Mouse (Mus musculus) intestine, embryonic 14.5 days (tissue): ENCODE data around the gene Ihh. TPM values are rescaled to one million over a fixed set of nuclear protein-coding genes. Genes with fewer than 3 reads are reported as not detected.
A peak's percentile ranks its signal among the peaks of the same experiment; 100 is the strongest.

ENCODE experiments used
- ATAC-seq: fragments of 200-750 bp; cut with Nextera tagmentation; replicated peaks from 2 replicates; pipeline ENCODE4 v1.8.0; 2017; ENCODE audit warnings: low read depth, moderate number of reproducible peaks, moderate TSS enrichment, moderate library complexity; ENCODE audit not compliant: low FRiP score, low TSS enrichment
- DNase-seq: peaks from one replicate; pipeline ENCODE4 v3.0.0-alpha.2; 2018; ENCODE audit warnings: low spot score
- H3K27ac ChIP-seq: fragments of 300-500 bp; sonication (generic); 2 replicates; pipeline ENCODE4 v1.5.1; 2014; ENCODE audit warnings: low read depth, mild to moderate bottlenecking, control low read depth
- H3K27me3 ChIP-seq: fragments of 300-500 bp; sonication (generic); replicated peaks from 2 replicates; pipeline ENCODE4 v1.6.1; 2014; ENCODE audit warnings: low read length, control low read depth; ENCODE audit not compliant: control insufficient read depth, insufficient read depth
- H3K36me3 ChIP-seq: fragments of 300-500 bp; sonication (generic); 2 replicates; pipeline ENCODE4 v1.6.1; 2014; ENCODE audit warnings: low read length, control low read depth; ENCODE audit not compliant: control insufficient read depth, insufficient read depth
- H3K4me1 ChIP-seq: fragments of 300-500 bp; sonication (generic); replicated peaks from 2 replicates; pipeline ENCODE4 v1.6.1; 2014; ENCODE audit warnings: low read length, control low read depth, mixed read lengths; ENCODE audit not compliant: control insufficient read depth, insufficient read depth
- H3K4me2 ChIP-seq: fragments of 300-500 bp; sonication (generic); 2 replicates; pipeline ENCODE4 v1.6.1; 2014; ENCODE audit warnings: low read length
- H3K4me3 ChIP-seq: fragments of 300-500 bp; sonication (generic); 2 replicates; pipeline ENCODE4 v1.5.1; 2014; ENCODE audit warnings: low read depth, low read length, control low read depth, mixed read lengths
- H3K9ac ChIP-seq: fragments of 300-500 bp; sonication (generic); 2 replicates; pipeline ENCODE4 v1.6.1; 2014; ENCODE audit warnings: mild to moderate bottlenecking, low read length
- H3K9me3 ChIP-seq: fragments of 300-500 bp; sonication (generic); 2 replicates; pipeline ENCODE4 v1.6.1; 2016; ENCODE audit warnings: low read length, control low read depth; ENCODE audit not compliant: control insufficient read depth
- WGBS: fragments of 180-500 bp; shearing (Covaris S2); extraction: QIAGEN DNeasy Blood & Tissue Kit; methylation state at CpG from one replicate; pipeline ENCODE4 v1.1.7; 2014; 5-methylcytosine and 5-hydroxymethylcytosine counted together
- polyA plus RNA-seq: library from polyadenylated mRNA; unstranded; fragments of >200 nt; fragmentation: Nextera tagmentation; extraction: Ambion mirVana; gene quantifications from 2 replicates; pipeline ENCODE4 v1.2.1, GENCODE M21; 2014

The Ihh gene
- polyA plus RNA-seq, 1 experiment from 2014 or later, result 33.7 TPM

- Histone ChIP-seq H3K4me1 (0 out of 2 replicates have a peak, but pooled peaks cover 3% of the 10 kb centered on the region), H3K4me3 (no peak overlapping the region), H3K9me3 (no peaks in the 10 kb centered on the region), H3K9ac (no peak overlapping the region), H3K4me2 (peak overlapping the region; percentile 2; the same call in 1 of the 2 replicates), H3K36me3 (no peaks in the 10 kb centered on the region), H3K27ac (no peak overlapping the region), H3K27me3 (peaks cover 19% of the 10 kb centered on the region; the same call in 1 of the 2 replicates)
- no peak for ATAC-seq
- peak; percentile 63 for DNase-seq
- 39% methylated on average over 12 of the region's 12 CpGs for WGBS
Measured at GRCm38 (mm10) chr1:74936221-74936830, 15.1 kb downstream of the Ihh start.

DNA sequence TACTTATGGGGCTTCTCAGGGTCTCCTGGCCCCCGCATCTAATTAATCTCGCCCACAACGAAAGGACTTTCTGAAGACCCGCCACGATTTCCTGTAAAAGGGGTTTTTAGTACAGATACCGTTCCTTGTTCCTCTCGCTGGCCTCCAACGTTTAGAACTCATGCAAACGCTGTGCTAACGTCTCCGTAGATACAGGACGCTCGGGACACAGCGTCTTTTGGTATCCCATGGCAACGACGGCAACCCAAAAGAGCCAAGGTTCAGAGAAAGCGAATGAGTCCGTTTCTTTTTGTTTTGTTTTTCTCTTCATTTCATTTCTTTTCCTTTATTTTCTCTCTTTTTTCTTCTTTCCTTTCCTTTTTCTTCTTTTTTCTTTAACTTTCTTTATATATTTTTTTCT lies 16.1 kb downstream of the Ihh start, which contains the start of gene Cfap65:
TSS of gene Cfap65 (minus strand) at position 198 of the 400 bp plus-strand sequence.
- Histone ChIP-seq H3K9me3 (no peaks in the 10 kb centered on the region), H3K4me2 (peak within 1 kb of the TSS; percentile 28; the same call in 1 of the 2 replicates), H3K9ac (no peak within 1 kb of the TSS), H3K4me1 (0 out of 2 replicates have a peak, but pooled peaks cover 3% of the 10 kb centered on the region), H3K27ac (no peak within 1 kb of the TSS), H3K27me3 (peaks cover 19% of the 10 kb centered on the region; the same call in 1 of the 2 replicates), H3K36me3 (no peaks in the 10 kb centered on the region), H3K4me3 (no peak within 1 kb of the TSS)
- DNase-seq (peak; percentile 77), ATAC-seq (no peak)
- 3% methylated on average over 18 of the region's 18 CpGs for whole genome bisulfite sequencing

DNA sequence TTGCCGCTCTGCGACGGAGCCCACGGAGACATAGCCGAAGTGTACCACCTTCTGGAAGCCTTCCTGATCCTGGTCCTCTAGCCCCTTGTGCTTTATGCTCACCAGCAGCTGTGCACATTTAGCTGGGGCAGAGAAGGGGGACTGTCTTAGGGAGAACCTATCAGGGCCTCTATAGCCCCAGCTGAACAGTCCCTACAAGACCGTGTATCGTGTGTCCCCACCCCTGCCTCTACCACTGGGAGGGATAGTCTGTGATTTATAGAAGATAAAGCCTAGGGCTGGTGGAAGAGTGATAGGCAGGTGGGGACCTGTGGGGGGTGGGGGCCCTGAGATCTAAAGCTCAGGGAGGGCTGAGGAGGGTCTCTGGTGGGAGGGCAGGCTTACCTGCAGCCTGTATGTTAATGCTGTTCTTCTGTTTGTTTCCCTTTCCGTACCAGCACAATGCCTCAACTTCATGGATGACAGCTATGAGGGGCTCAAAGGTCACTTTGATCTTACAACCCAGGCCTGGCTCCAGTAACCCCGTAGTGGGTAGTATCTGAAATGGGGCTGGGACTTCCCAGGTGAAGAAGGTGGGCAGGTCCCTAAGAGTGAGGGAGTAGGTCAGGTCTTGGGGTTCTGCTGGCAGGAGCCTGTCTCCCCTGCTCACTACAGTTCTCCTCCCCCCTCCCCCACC lies 23.7 kb downstream of the Ihh start:
- Histone ChIP-seq H3K4me1 (no peaks in the 10 kb centered on the region), H3K27ac (no peak overlapping the region), H3K36me3 (no peaks in the 10 kb centered on the region), H3K4me2 (no peak overlapping the region), H3K9me3 (no peaks in the 10 kb centered on the region), H3K9ac (no peak overlapping the region), H3K4me3 (no peak overlapping the region), H3K27me3 (0 out of 2 replicates have a peak, but pooled peaks cover 3% of the 10 kb centered on the region)
- no peak for DNase-seq
- 78% methylated on average over 9 of the region's 9 CpGs for WGBS
- ATAC-seq, result no peak; the same call in 1 of the 2 replicates

- ATAC-seq, result 0 out of 2 replicates have a peak, but pooled peaks have one; percentile 56
- no peak overlapping the region for H3K4me3 ChIP-seq
- peak; percentile 73 for DNase-seq
- no peak overlapping the region for H3K27ac ChIP-seq
- no peaks in the 10 kb centered on the region for H3K27me3 ChIP-seq
- no peaks in the 10 kb centered on the region for H3K9me3 ChIP-seq
- no peak overlapping the region for H3K4me2 ChIP-seq
- H3K36me3 ChIP-seq, result no peaks in the 10 kb centered on the region
- H3K4me1 ChIP-seq, result no peaks in the 10 kb centered on the region
- H3K9ac ChIP-seq, result no peak overlapping the region
- 43% methylated on average over 6 of the region's 6 CpGs for WGBS
Measured at GRCm38 (mm10) chr1:74926721-74927120, 24.8 kb downstream of the Ihh start.

DNA sequence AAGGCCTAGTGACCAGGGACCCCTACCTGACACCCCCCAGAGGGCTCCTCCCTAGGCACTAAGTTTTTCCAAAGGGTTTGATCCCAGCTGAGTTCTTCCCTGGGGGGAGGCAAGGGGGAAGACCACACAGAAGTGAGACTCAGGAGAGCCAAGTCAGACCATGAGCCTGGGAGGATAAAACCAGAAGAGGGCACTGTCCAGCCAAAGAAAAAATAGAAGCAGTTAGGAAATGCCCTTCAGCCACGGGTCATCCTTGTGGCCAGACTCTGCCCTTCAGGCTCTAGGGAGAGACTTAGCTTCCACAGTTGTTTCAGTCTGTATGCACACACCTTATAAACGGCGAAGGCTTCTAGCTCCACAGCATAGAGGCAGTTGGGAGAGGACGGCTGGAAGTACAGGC lies 27.0 kb downstream of the Ihh start:
- H3K4me2 ChIP-seq, result no peak overlapping the region
- no peaks in the 10 kb centered on the region for H3K27me3 ChIP-seq
- no peaks in the 10 kb centered on the region for H3K4me1 ChIP-seq
- H3K9ac ChIP-seq, result no peak overlapping the region
- no peak overlapping the region for H3K27ac ChIP-seq
- 63% methylated on average over 4 of the region's 4 CpGs for WGBS
- DNase-seq (no peak), ATAC-seq (no peak)
- no peak overlapping the region for H3K4me3 ChIP-seq
- H3K9me3 ChIP-seq, result no peaks in the 10 kb centered on the region
- H3K36me3 ChIP-seq, result no peaks in the 10 kb centered on the region

GRCm38 (mm10) chr1:74915706-74916105 lies 35.8 kb downstream of the Ihh start:
- Histone ChIP-seq H3K4me2 (no peak overlapping the region), H3K36me3 (no peaks in the 10 kb centered on the region), H3K9ac (no peak overlapping the region), H3K4me3 (no peak overlapping the region), H3K4me1 (no peaks in the 10 kb centered on the region), H3K9me3 (no peaks in the 10 kb centered on the region), H3K27ac (no peak overlapping the region), H3K27me3 (no peaks in the 10 kb centered on the region)
- WGBS, result 27% methylated on average over 13 of the region's 13 CpGs
- no peak for ATAC-seq
- peak; percentile 71 for DNase-seq

GRCm38 (mm10) chr1:74902191-74902590 lies 49.3 kb downstream of the Ihh start:
- H3K4me3 ChIP-seq, result no peak overlapping the region
- no peaks in the 10 kb centered on the region for H3K36me3 ChIP-seq
- no peak overlapping the region for H3K9ac ChIP-seq
- 22% methylated on average over 6 of the region's 6 CpGs for WGBS
- no peaks in the 10 kb centered on the region for H3K9me3 ChIP-seq
- peaks cover 16% of the 10 kb centered on the region; the same call in 1 of the 2 replicates for H3K4me1 ChIP-seq
- no peak overlapping the region for H3K4me2 ChIP-seq
- ATAC-seq (no peak), DNase-seq (no peak)
- peaks cover 49% of the 10 kb centered on the region for H3K27me3 ChIP-seq
- no peak overlapping the region for H3K27ac ChIP-seq

- Histone ChIP-seq H3K27ac (no peak overlapping the region), H3K27me3 (peaks cover 54% of the 10 kb centered on the region), H3K4me3 (no peak overlapping the region), H3K36me3 (no peaks in the 10 kb centered on the region), H3K9ac (no peak overlapping the region), H3K4me2 (no peak overlapping the region), H3K9me3 (no peaks in the 10 kb centered on the region), H3K4me1 (peaks cover 16% of the 10 kb centered on the region; the same call in 1 of the 2 replicates)
- peak; percentile 84 for DNase-seq
- 7% methylated on average over 3 of the region's 3 CpGs for WGBS
- no peak for ATAC-seq
Measured at GRCm38 (mm10) chr1:74901686-74902085, 49.8 kb downstream of the Ihh start.
